Mouse (Mus musculus): ENCODE results near the gene Ifnk. TPM values are rescaled to one million over a fixed set of nuclear protein-coding genes. Genes with fewer than 3 reads are reported as not detected.

The Ifnk gene
- polyA plus RNA-seq, 1 experiment from 2014 or later = 0.27 TPM

- ATAC-seq (ENCODE audit: low FRiP score, low TSS enrichment) = no peak
- H3K4me3 ChIP-seq (ENCODE audit: low read length) = no peak overlapping the region
- H3K4me2 ChIP-seq (replicated peaks; ENCODE audit: low read depth, low read length) = no peak overlapping the region
- no peak overlapping the region for H3K9ac ChIP-seq (replicated peaks; ENCODE audit: low read length)
- no peak overlapping the region for H3K27ac ChIP-seq (ENCODE audit: low read length)
- H3K4me1 ChIP-seq (ENCODE audit: insufficient read depth, low read length) = peaks cover 30% of the 10 kb centered on the region
- H3K36me3 ChIP-seq (ENCODE audit: insufficient read depth, low read length) = no peaks in the 10 kb centered on the region
- no peaks in the 10 kb centered on the region for H3K27me3 ChIP-seq (ENCODE audit: insufficient read depth, low read length)
- no peaks in the 10 kb centered on the region for H3K9me3 ChIP-seq (ENCODE audit: low read length)
- WGBS = 77% methylated on average over 4 of the region's 4 CpGs
These were observed 16.1 kb upstream of the Ifnk start for GRCm38 (mm10) chr4:35135806-35136205.

GRCm38 (mm10) chr4:35136996-35137395 lies 14.9 kb upstream of the Ifnk start:
- WGBS = 79% methylated on average over 8 of the region's 8 CpGs
- Histone ChIP-seq H3K36me3 (ENCODE audit: insufficient read depth, low read length) (no peaks in the 10 kb centered on the region), H3K4me3 (ENCODE audit: low read length) (no peak overlapping the region), H3K27ac (ENCODE audit: low read length) (no peak overlapping the region), H3K9me3 (ENCODE audit: low read length) (no peaks in the 10 kb centered on the region), H3K9ac (replicated peaks; ENCODE audit: low read length) (no peak overlapping the region), H3K4me2 (replicated peaks; ENCODE audit: low read depth, low read length) (no peak overlapping the region), H3K27me3 (ENCODE audit: insufficient read depth, low read length) (no peaks in the 10 kb centered on the region), H3K4me1 (ENCODE audit: insufficient read depth, low read length) (peaks cover 30% of the 10 kb centered on the region)
- no peak for ATAC-seq (ENCODE audit: low FRiP score, low TSS enrichment)

GRCm38 (mm10) chr4:35138077-35138476 lies 13.8 kb upstream of the Ifnk start:
- 42% methylated on average over 6 of the region's 6 CpGs for WGBS
- H3K4me1 ChIP-seq (ENCODE audit: insufficient read depth, low read length) = peaks cover 30% of the 10 kb centered on the region
- no peaks in the 10 kb centered on the region for H3K9me3 ChIP-seq (ENCODE audit: low read length)
- no peaks in the 10 kb centered on the region for H3K27me3 ChIP-seq (ENCODE audit: insufficient read depth, low read length)
- no peak overlapping the region for H3K4me2 ChIP-seq (replicated peaks; ENCODE audit: low read depth, low read length)
- no peak overlapping the region for H3K4me3 ChIP-seq (ENCODE audit: low read length)
- ATAC-seq (ENCODE audit: low FRiP score, low TSS enrichment) = 0 out of 2 replicates have a peak, but pooled peaks have one; percentile 27
- no peaks in the 10 kb centered on the region for H3K36me3 ChIP-seq (ENCODE audit: insufficient read depth, low read length)
- no peak overlapping the region for H3K27ac ChIP-seq (ENCODE audit: low read length)
- no peak overlapping the region for H3K9ac ChIP-seq (replicated peaks; ENCODE audit: low read length)

GRCm38 (mm10) chr4:35140317-35140716 lies 11.5 kb upstream of the Ifnk start:
- peaks cover 21% of the 10 kb centered on the region for H3K4me1 ChIP-seq (ENCODE audit: insufficient read depth, low read length)
- ATAC-seq (ENCODE audit: low FRiP score, low TSS enrichment) = no peak
- WGBS = 46% methylated on average over 6 of the region's 6 CpGs
- H3K36me3 ChIP-seq (ENCODE audit: insufficient read depth, low read length) = no peaks in the 10 kb centered on the region
- no peaks in the 10 kb centered on the region for H3K9me3 ChIP-seq (ENCODE audit: low read length)
- no peak overlapping the region for H3K4me2 ChIP-seq (replicated peaks; ENCODE audit: low read depth, low read length)
- H3K9ac ChIP-seq (replicated peaks; ENCODE audit: low read length) = no peak overlapping the region
- H3K4me3 ChIP-seq (ENCODE audit: low read length) = no peak overlapping the region
- H3K27me3 ChIP-seq (ENCODE audit: insufficient read depth, low read length) = no peaks in the 10 kb centered on the region
- H3K27ac ChIP-seq (ENCODE audit: low read length) = no peak overlapping the region

GRCm38 (mm10) chr4:35143472-35144102 lies 8.3 kb upstream of the Ifnk start:
- Histone ChIP-seq H3K4me1 (ENCODE audit: insufficient read depth, low read length) (no peaks in the 10 kb centered on the region), H3K27me3 (ENCODE audit: insufficient read depth, low read length) (no peaks in the 10 kb centered on the region), H3K4me2 (replicated peaks; ENCODE audit: low read depth, low read length) (no peak overlapping the region), H3K9ac (replicated peaks; ENCODE audit: low read length) (no peak overlapping the region), H3K4me3 (ENCODE audit: low read length) (no peak overlapping the region), H3K36me3 (ENCODE audit: insufficient read depth, low read length) (no peaks in the 10 kb centered on the region), H3K27ac (ENCODE audit: low read length) (no peak overlapping the region), H3K9me3 (ENCODE audit: low read length) (no peaks in the 10 kb centered on the region)
- 66% methylated on average over 12 of the region's 12 CpGs for WGBS
- ATAC-seq (ENCODE audit: low FRiP score, low TSS enrichment) = no peak

- WGBS = 85% methylated on average over 10 of the region's 10 CpGs
- H3K27me3 ChIP-seq (ENCODE audit: insufficient read depth, low read length) = no peaks in the 10 kb centered on the region
- no peak overlapping the region for H3K27ac ChIP-seq (ENCODE audit: low read length)
- no peaks in the 10 kb centered on the region for H3K36me3 ChIP-seq (ENCODE audit: insufficient read depth, low read length)
- no peaks in the 10 kb centered on the region for H3K9me3 ChIP-seq (ENCODE audit: low read length)
- no peak for ATAC-seq (ENCODE audit: low FRiP score, low TSS enrichment)
- H3K4me1 ChIP-seq (ENCODE audit: insufficient read depth, low read length) = no peaks in the 10 kb centered on the region
- no peak overlapping the region for H3K9ac ChIP-seq (replicated peaks; ENCODE audit: low read length)
- no peak overlapping the region for H3K4me2 ChIP-seq (replicated peaks; ENCODE audit: low read depth, low read length)
- H3K4me3 ChIP-seq (ENCODE audit: low read length) = no peak overlapping the region
These were observed 6.1 kb upstream of the Ifnk start for GRCm38 (mm10) chr4:35145726-35146125.

GRCm38 (mm10) chr4:35146597-35146996 lies 5.3 kb upstream of the Ifnk start:
- no peaks in the 10 kb centered on the region for H3K36me3 ChIP-seq (ENCODE audit: insufficient read depth, low read length)
- H3K27ac ChIP-seq (ENCODE audit: low read length) = no peak overlapping the region
- H3K4me1 ChIP-seq (ENCODE audit: insufficient read depth, low read length) = no peaks in the 10 kb centered on the region
- no peak overlapping the region for H3K4me2 ChIP-seq (replicated peaks; ENCODE audit: low read depth, low read length)
- H3K27me3 ChIP-seq (ENCODE audit: insufficient read depth, low read length) = no peaks in the 10 kb centered on the region
- H3K9me3 ChIP-seq (ENCODE audit: low read length) = no peaks in the 10 kb centered on the region
- H3K9ac ChIP-seq (replicated peaks; ENCODE audit: low read length) = no peak overlapping the region
- H3K4me3 ChIP-seq (ENCODE audit: low read length) = no peak overlapping the region
- no peak for ATAC-seq (ENCODE audit: low FRiP score, low TSS enrichment)
- WGBS = 90% methylated on average over 5 of the region's 5 CpGs

- WGBS = 87% methylated on average over 4 of the region's 4 CpGs
- no peak overlapping the region for H3K4me2 ChIP-seq (replicated peaks; ENCODE audit: low read depth, low read length)
- no peaks in the 10 kb centered on the region for H3K4me1 ChIP-seq (ENCODE audit: insufficient read depth, low read length)
- no peaks in the 10 kb centered on the region for H3K27me3 ChIP-seq (ENCODE audit: insufficient read depth, low read length)
- H3K4me3 ChIP-seq (ENCODE audit: low read length) = no peak overlapping the region
- no peak for ATAC-seq (ENCODE audit: low FRiP score, low TSS enrichment)
- H3K36me3 ChIP-seq (ENCODE audit: insufficient read depth, low read length) = no peaks in the 10 kb centered on the region
- no peak overlapping the region for H3K9ac ChIP-seq (replicated peaks; ENCODE audit: low read length)
- no peak overlapping the region for H3K27ac ChIP-seq (ENCODE audit: low read length)
- no peaks in the 10 kb centered on the region for H3K9me3 ChIP-seq (ENCODE audit: low read length)
These were observed 3.5 kb upstream of the Ifnk start for GRCm38 (mm10) chr4:35148326-35148725.

- H3K4me2 ChIP-seq (replicated peaks; ENCODE audit: low read depth, low read length) = no peak overlapping the region
- H3K27me3 ChIP-seq (ENCODE audit: insufficient read depth, low read length) = 0 out of 2 replicates have a peak, but pooled peaks cover 4% of the 10 kb centered on the region
- WGBS = 79% methylated on average over 3 of the region's 3 CpGs
- peaks cover 8% of the 10 kb centered on the region for H3K4me1 ChIP-seq (ENCODE audit: insufficient read depth, low read length)
- no peak overlapping the region for H3K9ac ChIP-seq (replicated peaks; ENCODE audit: low read length)
- H3K9me3 ChIP-seq (ENCODE audit: low read length) = no peaks in the 10 kb centered on the region
- H3K4me3 ChIP-seq (ENCODE audit: low read length) = no peak overlapping the region
- no peak for ATAC-seq (ENCODE audit: low FRiP score, low TSS enrichment)
- H3K27ac ChIP-seq (ENCODE audit: low read length) = no peak overlapping the region
- H3K36me3 ChIP-seq (ENCODE audit: insufficient read depth, low read length) = no peaks in the 10 kb centered on the region
These were observed 1.1 kb upstream of the Ifnk start for GRCm38 (mm10) chr4:35150706-35151105.

GRCm38 (mm10) chr4:35154051-35154450 lies 2.2 kb downstream of the Ifnk start:
- Histone ChIP-seq H3K9me3 (ENCODE audit: low read length) (no peaks in the 10 kb centered on the region), H3K27me3 (ENCODE audit: insufficient read depth, low read length) (0 out of 2 replicates have a peak, but pooled peaks cover 4% of the 10 kb centered on the region), H3K4me3 (ENCODE audit: low read length) (no peak overlapping the region), H3K27ac (ENCODE audit: low read length) (no peak overlapping the region), H3K4me2 (replicated peaks; ENCODE audit: low read depth, low read length) (no peak overlapping the region), H3K9ac (replicated peaks; ENCODE audit: low read length) (no peak overlapping the region), H3K36me3 (ENCODE audit: insufficient read depth, low read length) (no peaks in the 10 kb centered on the region), H3K4me1 (ENCODE audit: insufficient read depth, low read length) (peaks cover 10% of the 10 kb centered on the region)
- WGBS = 25% methylated on average over 3 of the region's 3 CpGs
- no peak for ATAC-seq (ENCODE audit: low FRiP score, low TSS enrichment)

Measured in kidney, embryonic 16.5 days (tissue).